Mouse (Mus musculus) kidney, adult 2 months (tissue): Measurements from ENCODE around the gene Tyk2.

ENCODE experiments used
- CTCF ChIP-seq: fragments of 200-500 bp; conservative IDR thresholded peaks from 2 replicates; pipeline ENCODE4 v1.5.1; 2011; ENCODE audit warnings: low read depth, mild to moderate bottlenecking, control low read depth, low read length, moderate library complexity, mixed read lengths; ENCODE audit not compliant: insufficient read depth, insufficient read length
- POLR2A ChIP-seq: fragments of 200-500 bp; IDR thresholded peaks from one replicate; pipeline ENCODE4 v1.6.1; 2011; ENCODE audit warnings: low read depth, low read length, control low read depth

- no peak for TF ChIP-seq POLR2A
- TF ChIP-seq CTCF, result no peak
These were observed 23.3 kb downstream of the Tyk2 start for GRCm38 (mm10) chr9:21107607-21108237.
